Mouse (Mus musculus) intestine, embryonic 15.5 days (tissue): ENCODE measurements around the gene Pbx3. TPM values are rescaled to one million over a fixed set of nuclear protein-coding genes. Genes with fewer than 3 reads are reported as not detected.

Experiments used
- ATAC-seq: fragments of 200-750 bp; cut with Nextera tagmentation; 2 replicates; pipeline ENCODE4 v1.8.0; 2017; ENCODE audit warnings: moderate TSS enrichment, moderate library complexity
- H3K27ac ChIP-seq: fragments of 300-500 bp; sonication (generic); 2 replicates; pipeline ENCODE4 v1.5.1; 2015; ENCODE audit warnings: mild to moderate bottlenecking, inconsistent platforms
- H3K27me3 ChIP-seq: fragments of 300-500 bp; sonication (generic); replicated peaks from 2 replicates; pipeline ENCODE4 v1.6.1; 2015; ENCODE audit warnings: inconsistent platforms
- H3K36me3 ChIP-seq: fragments of 300-500 bp; sonication (generic); 2 replicates; pipeline ENCODE4 v1.6.1; 2015; ENCODE audit warnings: inconsistent platforms
- H3K4me1 ChIP-seq: fragments of 300-500 bp; sonication (generic); replicated peaks from 2 replicates; pipeline ENCODE4 v1.6.1; 2015; ENCODE audit warnings: inconsistent platforms
- H3K4me2 ChIP-seq: fragments of 300-500 bp; sonication (generic); replicated peaks from 2 replicates; pipeline ENCODE4 v1.6.1; 2015; ENCODE audit warnings: mild to moderate bottlenecking, inconsistent platforms
- H3K4me3 ChIP-seq: fragments of 300-500 bp; sonication (generic); replicated peaks from 2 replicates; pipeline ENCODE4 v1.5.1; 2015; ENCODE audit warnings: inconsistent platforms
- H3K9ac ChIP-seq: fragments of 300-500 bp; sonication (generic); 2 replicates; pipeline ENCODE4 v1.6.1; 2015; ENCODE audit warnings: inconsistent platforms
- H3K9me3 ChIP-seq: fragments of 300-500 bp; sonication (generic); 2 replicates; pipeline ENCODE4 v1.6.1; 2016; ENCODE audit warnings: inconsistent platforms
- WGBS: fragments of 180-500 bp; shearing (Covaris S2); methylation state at CpG from one replicate; pipeline ENCODE4 v1.1.7; 2015; 5-methylcytosine and 5-hydroxymethylcytosine counted together
- polyA plus RNA-seq: library from polyadenylated mRNA; unstranded; fragments of >200 nt; fragmentation: Nextera tagmentation; extraction: Ambion mirVana; gene quantifications from 2 replicates; pipeline ENCODE4 v1.2.1, GENCODE M21; 2015

Pbx3 gene
- polyA plus RNA-seq, 1 experiment from 2014 or later: 18.9 TPM

DNA sequence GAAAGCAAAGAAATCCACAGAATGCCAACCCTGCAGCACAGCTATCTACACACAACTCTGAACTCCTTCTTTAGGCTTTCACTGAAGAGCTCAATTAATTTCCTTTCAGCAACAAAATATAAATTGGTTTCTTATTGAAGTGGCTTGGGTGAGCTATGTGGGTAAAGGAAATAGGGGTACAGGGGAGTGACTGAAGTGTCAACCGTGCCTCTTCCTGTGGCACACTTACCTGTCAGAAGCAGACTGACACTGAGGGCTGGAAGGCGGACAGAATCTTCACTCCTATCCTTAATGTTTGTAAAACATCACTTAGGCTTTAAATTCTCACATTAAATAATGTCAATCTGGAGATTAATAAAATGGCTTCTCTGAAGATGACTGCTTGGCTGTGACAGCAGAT, 168.6 kb downstream of the Pbx3 start:
- H3K27ac ChIP-seq: no peak overlapping the region
- no peaks in the 10 kb centered on the region for H3K27me3 ChIP-seq
- no peaks in the 10 kb centered on the region for H3K4me1 ChIP-seq
- no peak for ATAC-seq
- WGBS: 95% methylated on average over 2 of the region's 2 CpGs
- no peak overlapping the region for H3K4me2 ChIP-seq
- peaks cover 8% of the 10 kb centered on the region; the same call in 1 of the 2 replicates for H3K36me3 ChIP-seq
- no peak overlapping the region for H3K9ac ChIP-seq
- no peak overlapping the region for H3K4me3 ChIP-seq
- H3K9me3 ChIP-seq: no peaks in the 10 kb centered on the region

DNA sequence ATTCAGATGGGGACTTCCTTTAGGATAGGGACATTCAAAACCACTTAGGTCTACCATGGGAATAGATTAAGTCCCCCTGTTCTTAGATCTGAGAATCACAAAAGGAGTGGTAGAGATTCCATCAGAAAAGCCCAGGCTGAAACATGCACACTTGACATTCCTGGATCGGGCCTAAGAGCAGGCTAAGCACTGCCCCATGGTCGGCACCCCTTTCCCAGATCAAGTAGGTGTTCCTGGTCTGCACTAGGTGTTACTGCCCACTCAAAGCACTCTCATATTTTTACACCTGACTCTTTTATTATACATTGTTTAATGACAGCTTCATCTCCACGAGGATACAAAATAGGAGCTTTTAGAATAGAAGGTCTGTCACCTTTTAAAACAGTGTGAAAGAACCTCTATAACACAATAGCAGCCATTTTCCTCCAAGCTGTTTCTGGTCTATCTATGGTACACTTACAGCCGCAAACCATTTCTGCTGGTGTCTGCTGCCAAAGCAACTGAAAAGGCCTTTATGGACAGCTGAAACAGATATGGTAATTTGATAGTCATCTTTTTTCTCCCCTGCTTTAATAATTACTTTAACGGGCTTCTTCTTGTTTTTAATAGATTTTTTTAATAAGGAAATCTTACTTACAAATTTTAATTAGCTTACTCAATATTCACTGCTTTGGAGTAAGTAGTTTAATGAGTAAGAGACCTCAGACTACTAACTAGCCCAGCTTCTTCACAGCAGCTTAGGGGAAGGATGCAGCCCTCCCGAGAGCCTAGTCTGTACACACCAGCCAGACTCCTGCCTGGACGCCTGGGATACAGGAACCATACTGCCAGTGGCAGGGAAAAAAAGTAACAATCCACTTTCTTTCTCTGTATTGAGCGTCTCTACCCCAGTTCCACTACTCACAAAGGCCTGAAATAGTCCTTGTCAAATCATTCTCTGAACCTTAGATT, 178.8 kb downstream of the Pbx3 start:
- H3K36me3 ChIP-seq: no peaks in the 10 kb centered on the region
- no peak overlapping the region for H3K4me3 ChIP-seq
- H3K9ac ChIP-seq: no peak overlapping the region
- no peak for ATAC-seq
- H3K27ac ChIP-seq: no peak overlapping the region
- 78% methylated on average over 8 of the region's 8 CpGs for WGBS
- H3K9me3 ChIP-seq: no peaks in the 10 kb centered on the region
- H3K27me3 ChIP-seq: no peaks in the 10 kb centered on the region
- H3K4me1 ChIP-seq: no peaks in the 10 kb centered on the region
- no peak overlapping the region for H3K4me2 ChIP-seq

DNA sequence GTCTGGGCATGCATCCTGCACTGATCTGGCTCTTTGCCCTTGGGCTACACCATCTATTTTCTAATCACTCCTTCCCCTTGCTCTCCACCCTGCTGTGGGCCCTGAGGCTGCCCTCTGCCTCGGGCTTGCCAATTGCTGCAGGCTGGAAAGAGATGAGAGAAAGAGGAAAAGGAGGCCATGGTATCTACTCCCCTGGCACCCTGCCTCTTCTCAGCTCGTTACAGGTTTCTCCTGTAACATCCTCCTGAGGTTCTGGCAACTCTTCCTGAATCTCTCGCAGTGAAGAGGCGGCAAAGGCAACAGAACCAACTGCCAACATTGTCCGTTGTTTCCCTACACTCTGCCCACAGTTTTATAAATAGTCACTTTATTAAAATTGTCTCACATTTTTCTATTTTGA, 179.7 kb downstream of the Pbx3 start:
- ATAC-seq: no peak
- H3K4me1 ChIP-seq: no peaks in the 10 kb centered on the region
- WGBS: 83% methylated on average over 5 of the region's 5 CpGs
- H3K36me3 ChIP-seq: no peaks in the 10 kb centered on the region
- H3K27ac ChIP-seq: no peak overlapping the region
- H3K4me3 ChIP-seq: no peak overlapping the region
- no peaks in the 10 kb centered on the region for H3K27me3 ChIP-seq
- no peaks in the 10 kb centered on the region for H3K9me3 ChIP-seq
- H3K4me2 ChIP-seq: no peak overlapping the region
- no peak overlapping the region for H3K9ac ChIP-seq

DNA sequence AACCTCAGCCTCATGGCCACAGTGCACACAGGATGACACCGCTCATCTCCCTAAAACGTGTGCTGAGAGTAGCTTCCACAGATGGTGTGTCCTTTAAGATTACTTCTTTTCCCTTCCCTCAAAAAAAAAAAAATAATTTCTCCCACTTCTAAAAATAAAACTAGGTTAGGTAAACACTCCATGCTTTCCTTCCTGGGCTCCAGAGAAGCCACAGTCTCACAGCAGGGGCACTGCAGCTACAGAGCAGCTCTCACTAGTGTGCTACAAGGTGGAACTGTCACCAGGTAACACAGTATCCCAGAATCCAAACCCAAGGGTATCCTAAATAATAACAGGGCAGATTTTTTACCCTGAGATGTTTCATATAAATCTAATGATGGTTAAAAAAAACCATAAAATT, 185.6 kb downstream of the Pbx3 start:
- WGBS: 54% methylated on average over 2 of the region's 2 CpGs
- no peak for ATAC-seq

DNA sequence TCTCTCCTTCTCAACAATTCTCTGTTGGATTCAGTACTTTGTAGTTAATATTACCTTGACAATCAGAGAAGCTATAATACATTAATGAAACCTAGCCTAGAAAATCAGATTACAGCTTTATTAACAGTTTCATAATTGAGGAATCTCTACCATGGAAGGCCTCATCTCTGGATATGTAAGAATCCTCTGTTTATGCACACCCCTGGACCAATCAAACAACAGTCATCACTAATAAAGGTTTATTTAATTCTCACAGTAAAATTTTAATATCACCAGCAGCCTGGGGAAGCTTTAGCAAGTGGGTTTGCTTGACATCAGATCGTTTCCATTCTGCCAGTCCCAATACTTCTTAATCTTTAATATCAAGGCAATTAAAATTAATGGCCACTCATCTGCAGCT, 191.3 kb downstream of the Pbx3 start:
- no peaks in the 10 kb centered on the region for H3K9me3 ChIP-seq
- no peaks in the 10 kb centered on the region for H3K36me3 ChIP-seq
- WGBS: 76% methylated on average over 1 of the region's 1 CpGs
- no peak overlapping the region for H3K4me3 ChIP-seq
- no peak overlapping the region for H3K9ac ChIP-seq
- H3K4me1 ChIP-seq: no peaks in the 10 kb centered on the region
- ATAC-seq: no peak
- H3K4me2 ChIP-seq: no peak overlapping the region
- no peak overlapping the region for H3K27ac ChIP-seq
- H3K27me3 ChIP-seq: no peaks in the 10 kb centered on the region

More for the DNA sequence above, 185.6 kb downstream of the Pbx3 start:
- H3K27me3 ChIP-seq: no peaks in the 10 kb centered on the region
- H3K4me2 ChIP-seq: no peak overlapping the region
- H3K9ac ChIP-seq: no peak overlapping the region
- no peaks in the 10 kb centered on the region for H3K36me3 ChIP-seq
- H3K4me3 ChIP-seq: no peak overlapping the region
- no peaks in the 10 kb centered on the region for H3K9me3 ChIP-seq
- H3K4me1 ChIP-seq: no peaks in the 10 kb centered on the region
- no peak overlapping the region for H3K27ac ChIP-seq

DNA sequence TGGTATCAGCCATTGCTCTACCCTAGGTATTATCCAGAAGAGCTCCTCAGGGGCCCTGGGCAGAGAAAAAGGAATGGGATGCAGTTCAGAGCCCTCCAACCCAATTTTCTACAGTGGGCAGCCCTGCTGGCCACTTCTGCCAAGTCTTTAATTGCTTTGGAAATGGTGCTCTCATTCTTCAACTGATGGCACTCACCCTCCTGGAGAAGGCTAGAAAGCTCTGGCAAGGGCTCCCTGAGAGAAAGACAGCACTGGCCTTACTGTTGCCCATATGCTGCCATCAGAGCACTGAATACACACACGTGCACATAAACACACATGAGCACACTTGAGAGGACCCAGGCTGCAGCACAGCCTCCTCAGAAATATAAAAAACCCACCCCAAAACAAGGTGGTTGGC, 193.6 kb downstream of the Pbx3 start:
- H3K9me3 ChIP-seq: no peaks in the 10 kb centered on the region
- H3K27ac ChIP-seq: no peak overlapping the region
- no peaks in the 10 kb centered on the region for H3K36me3 ChIP-seq
- H3K27me3 ChIP-seq: no peaks in the 10 kb centered on the region
- H3K4me3 ChIP-seq: no peak overlapping the region
- WGBS: 77% methylated on average over 1 of the region's 1 CpGs
- ATAC-seq: no peak
- no peaks in the 10 kb centered on the region for H3K4me1 ChIP-seq
- no peak overlapping the region for H3K4me2 ChIP-seq
- H3K9ac ChIP-seq: no peak overlapping the region

DNA sequence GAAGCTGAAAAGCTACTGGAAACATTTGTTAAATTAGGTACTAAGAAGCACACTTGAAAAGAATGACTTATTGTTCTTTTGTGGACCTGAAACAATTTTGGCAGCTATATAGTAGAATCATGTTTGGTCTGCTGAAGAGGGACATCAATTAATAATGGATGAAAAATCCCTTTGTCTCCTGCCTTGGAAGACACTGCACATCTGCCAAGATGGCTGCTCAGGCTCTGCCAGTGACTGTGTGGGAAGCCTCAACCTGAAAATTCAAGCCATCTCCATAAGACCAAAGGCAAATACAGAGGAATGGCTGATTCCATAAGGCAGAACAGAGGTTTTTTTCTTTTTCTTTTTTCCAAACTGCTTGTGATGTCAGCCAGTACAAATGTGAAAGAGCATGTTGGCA, 194.3 kb downstream of the Pbx3 start:
- no peaks in the 10 kb centered on the region for H3K4me1 ChIP-seq
- no peaks in the 10 kb centered on the region for H3K9me3 ChIP-seq
- H3K4me2 ChIP-seq: no peak overlapping the region
- H3K4me3 ChIP-seq: no peak overlapping the region
- H3K27ac ChIP-seq: no peak overlapping the region
- no peaks in the 10 kb centered on the region for H3K36me3 ChIP-seq
- H3K9ac ChIP-seq: no peak overlapping the region
- H3K27me3 ChIP-seq: no peaks in the 10 kb centered on the region
- no peak for ATAC-seq

DNA sequence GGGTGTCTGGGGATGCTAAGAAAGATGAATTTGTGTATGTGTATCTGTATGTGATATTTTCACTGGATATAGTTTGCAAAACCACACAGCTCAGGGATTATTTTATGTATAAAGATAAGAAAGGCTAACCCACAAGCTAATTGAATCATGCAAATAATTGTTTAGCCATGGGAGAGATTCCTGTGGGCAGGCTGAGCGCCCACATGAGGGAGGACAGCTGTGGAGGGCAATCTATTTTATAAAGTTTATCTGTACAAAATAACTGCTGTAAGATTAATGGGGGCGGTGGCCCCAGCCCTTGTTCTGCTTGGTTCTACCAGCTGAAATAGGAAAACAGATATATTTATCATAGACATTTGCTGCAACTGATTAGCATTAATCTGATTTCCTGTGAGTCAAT, 202.5 kb downstream of the Pbx3 start:
- H3K9me3 ChIP-seq: no peaks in the 10 kb centered on the region
- no peak overlapping the region for H3K9ac ChIP-seq
- H3K36me3 ChIP-seq: no peaks in the 10 kb centered on the region; the same call in 1 of the 2 replicates
- no peak overlapping the region for H3K4me3 ChIP-seq
- no peak overlapping the region for H3K4me2 ChIP-seq
- no peak for ATAC-seq
- no peaks in the 10 kb centered on the region for H3K27me3 ChIP-seq
- WGBS: 80% methylated on average over 2 of the region's 2 CpGs
- no peak overlapping the region for H3K27ac ChIP-seq
- H3K4me1 ChIP-seq: no peaks in the 10 kb centered on the region

DNA sequence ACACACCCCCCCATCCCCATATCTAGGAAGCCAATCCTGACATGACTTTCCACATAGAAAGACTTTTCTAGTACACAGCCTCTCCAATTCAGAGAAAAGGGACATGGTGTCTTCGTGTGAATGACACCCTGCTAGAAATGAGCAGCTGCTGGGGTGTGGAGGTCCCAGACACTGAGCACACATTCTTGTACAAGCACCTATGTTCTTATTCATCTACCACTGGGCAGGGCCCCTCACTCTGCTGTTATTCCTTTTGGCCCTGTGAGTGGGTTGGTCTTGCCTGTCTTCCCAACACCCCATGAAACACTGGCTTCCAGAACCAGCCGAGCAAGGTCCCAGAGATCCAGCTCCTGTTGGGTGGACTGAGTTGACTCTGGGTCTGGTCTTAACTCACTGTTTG, 203.3 kb downstream of the Pbx3 start:
- no peak overlapping the region for H3K4me2 ChIP-seq
- no peaks in the 10 kb centered on the region for H3K9me3 ChIP-seq
- ATAC-seq: no peak
- no peak overlapping the region for H3K9ac ChIP-seq
- H3K36me3 ChIP-seq: no peaks in the 10 kb centered on the region; the same call in 1 of the 2 replicates
- no peak overlapping the region for H3K27ac ChIP-seq
- no peak overlapping the region for H3K4me3 ChIP-seq
- no peaks in the 10 kb centered on the region for H3K27me3 ChIP-seq
- 94% methylated on average over 2 of the region's 2 CpGs for WGBS
- H3K4me1 ChIP-seq: no peaks in the 10 kb centered on the region

DNA sequence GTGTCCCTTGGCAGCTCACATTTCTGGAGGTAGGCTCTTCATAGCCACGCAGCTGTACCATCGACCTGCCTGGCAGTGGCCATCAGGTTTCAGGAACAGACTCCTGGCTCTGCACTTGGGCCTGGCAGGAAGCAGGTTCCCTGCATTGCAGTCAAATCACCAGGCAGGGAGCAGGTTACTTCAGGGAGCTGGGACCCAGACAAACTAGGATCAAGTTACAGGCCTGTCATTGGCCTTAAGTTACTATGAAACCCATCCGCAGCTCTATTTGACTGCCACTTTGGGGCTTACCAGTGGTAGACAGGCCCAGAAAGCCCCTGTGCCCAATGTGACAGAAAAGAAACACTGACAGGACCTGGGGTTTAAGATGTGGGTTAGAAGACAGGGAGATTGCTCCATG, 204.8 kb downstream of the Pbx3 start:
- no peaks in the 10 kb centered on the region for H3K4me1 ChIP-seq
- ATAC-seq: no peak
- no peak overlapping the region for H3K9ac ChIP-seq
- H3K27ac ChIP-seq: no peak overlapping the region
- no peaks in the 10 kb centered on the region for H3K27me3 ChIP-seq
- H3K4me3 ChIP-seq: no peak overlapping the region
- no peaks in the 10 kb centered on the region; the same call in 1 of the 2 replicates for H3K36me3 ChIP-seq
- H3K9me3 ChIP-seq: no peaks in the 10 kb centered on the region
- no peak overlapping the region for H3K4me2 ChIP-seq
- 58% methylated on average over 3 of the region's 3 CpGs for WGBS

DNA sequence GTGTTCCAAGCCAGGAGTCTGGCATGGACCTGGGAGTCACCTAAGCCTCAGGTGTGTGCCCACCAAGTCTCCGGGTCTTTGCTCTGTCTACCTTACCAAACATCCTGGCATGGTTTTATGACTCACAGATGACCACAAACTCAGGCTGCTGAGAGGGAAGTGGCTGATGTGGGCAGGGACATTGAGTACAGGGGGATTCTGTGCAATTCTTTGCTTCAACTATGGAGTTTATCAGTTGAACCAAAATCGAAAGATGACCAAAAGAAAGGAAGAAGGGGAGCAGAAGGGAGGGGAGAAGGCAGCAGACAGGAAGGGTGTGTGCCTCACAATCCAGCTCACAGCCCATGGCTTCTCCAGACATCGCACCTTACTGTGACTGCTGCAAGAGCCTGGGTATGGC, 210.5 kb downstream of the Pbx3 start:
- H3K36me3 ChIP-seq: no peaks in the 10 kb centered on the region
- H3K4me2 ChIP-seq: no peak overlapping the region
- 78% methylated on average over 3 of the region's 3 CpGs for WGBS
- ATAC-seq: no peak
- H3K27ac ChIP-seq: no peak overlapping the region
- H3K9me3 ChIP-seq: no peaks in the 10 kb centered on the region
- H3K4me1 ChIP-seq: no peaks in the 10 kb centered on the region
- H3K27me3 ChIP-seq: no peaks in the 10 kb centered on the region
- H3K4me3 ChIP-seq: no peak overlapping the region
- H3K9ac ChIP-seq: no peak overlapping the region

DNA sequence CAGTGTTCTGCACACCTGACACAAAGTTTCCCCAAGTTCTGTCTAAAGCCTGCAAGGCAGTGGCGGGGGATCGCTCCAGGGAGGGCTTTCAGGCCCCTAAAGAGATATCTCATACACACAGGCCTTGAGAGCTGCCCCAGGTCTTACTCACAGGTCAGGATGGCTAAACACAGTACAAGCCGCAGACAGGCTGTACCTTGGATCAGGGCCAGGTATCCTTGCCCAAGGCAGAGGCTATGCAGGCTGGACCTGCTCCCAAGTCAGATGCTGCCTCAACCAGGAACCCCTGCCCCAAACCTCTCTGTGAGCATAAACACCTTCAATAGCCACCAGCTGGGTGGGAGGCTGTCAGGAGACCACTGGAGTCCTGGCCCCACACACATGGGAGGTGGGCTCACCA, 215.2 kb downstream of the Pbx3 start:
- Histone ChIP-seq H3K27me3 (no peaks in the 10 kb centered on the region), H3K4me2 (no peak overlapping the region), H3K36me3 (no peaks in the 10 kb centered on the region), H3K27ac (no peak overlapping the region), H3K9ac (no peak overlapping the region), H3K4me1 (no peaks in the 10 kb centered on the region), H3K4me3 (no peak overlapping the region), H3K9me3 (no peaks in the 10 kb centered on the region)
- ATAC-seq: no peak
- WGBS: 81% methylated on average over 3 of the region's 3 CpGs

DNA sequence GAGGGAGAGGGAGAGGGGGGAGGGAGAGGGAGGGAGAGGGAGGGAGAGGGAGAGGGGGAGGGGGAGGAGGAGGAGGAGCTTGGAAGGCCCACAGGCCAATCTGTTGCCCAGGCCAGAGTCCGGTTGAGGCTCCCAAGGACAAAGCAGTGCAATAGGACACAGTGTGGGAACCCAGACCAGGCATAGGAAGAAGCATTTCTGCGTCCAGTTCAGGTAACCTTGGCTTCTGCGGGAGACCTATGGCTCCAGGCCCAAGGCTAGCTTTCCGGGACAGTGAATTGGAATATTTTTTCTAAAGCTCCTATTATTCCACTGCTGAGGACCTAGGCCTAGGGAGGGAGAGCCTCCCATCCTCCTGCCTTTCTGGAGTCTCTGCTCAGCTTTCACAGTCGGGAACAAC, 218.1 kb downstream of the Pbx3 start:
- Histone ChIP-seq H3K9me3 (no peaks in the 10 kb centered on the region), H3K4me1 (no peaks in the 10 kb centered on the region), H3K4me2 (no peak overlapping the region), H3K27me3 (no peaks in the 10 kb centered on the region), H3K9ac (no peak overlapping the region), H3K36me3 (no peaks in the 10 kb centered on the region), H3K4me3 (no peak overlapping the region), H3K27ac (no peak overlapping the region)
- no peak for ATAC-seq
- 74% methylated on average over 5 of the region's 5 CpGs for WGBS
